Mouse (Mus musculus) ES-E14 (cell line): ENCODE measurements around the gene Gm11985. TPM values are rescaled to one million over a fixed set of nuclear protein-coding genes. Genes with fewer than 3 reads are reported as not detected.

Experiments
- DNase-seq: peaks from one replicate; pipeline ENCODE4 v3.0.0-alpha.2; 2013; ENCODE audit warnings: low read depth, low spot score
- H3K27ac ChIP-seq: 2 replicates; pipeline ENCODE4 v1.5.1; 2012; ENCODE audit warnings: low read depth, mild to moderate bottlenecking, low read length, moderate library complexity, mixed read lengths; ENCODE audit not compliant: poor library complexity, insufficient read depth, severe bottlenecking
- H3K36me3 ChIP-seq: 2 replicates; pipeline ENCODE4 v1.6.1; 2012; ENCODE audit warnings: mild to moderate bottlenecking, low read length, moderate library complexity, mixed read lengths; ENCODE audit not compliant: control insufficient read depth, poor library complexity, insufficient read depth, severe bottlenecking
- H3K4me1 ChIP-seq, 2 experiments: fragments of 150-350 bp in 1 of 2; sonication (generic) in 1 of 2; 2 replicates each; pipeline ENCODE4 v1.6.1; 2012; ENCODE audit warnings: low read length in 2 of 2, mild to moderate bottlenecking in 1 of 2, mixed read lengths in 1 of 2; ENCODE audit not compliant: control insufficient read depth in 2 of 2, insufficient read depth in 2 of 2, poor library complexity in 1 of 2
- H3K4me3 ChIP-seq, 2 experiments: fragments of 150-350 bp in 1 of 2; sonication (generic) in 1 of 2; 2 replicates each; pipeline ENCODE4 v1.5.1; 2012; ENCODE audit warnings: low read length in 2 of 2, low read depth in 1 of 2, mild to moderate bottlenecking in 1 of 2, mixed read lengths in 1 of 2; ENCODE audit not compliant: insufficient read depth in 1 of 2, poor library complexity in 1 of 2, severe bottlenecking in 1 of 2
- H3K9ac ChIP-seq: 2 replicates; pipeline ENCODE4 v1.6.1; 2012; ENCODE audit warnings: low read depth, mild to moderate bottlenecking, low read length, mixed read lengths; ENCODE audit not compliant: poor library complexity, insufficient read depth, severe bottlenecking
- H3K9me3 ChIP-seq: fragments of 150-350 bp; sonication (generic); 2 replicates; pipeline ENCODE4 v1.6.1; 2012; ENCODE audit warnings: low read depth, mild to moderate bottlenecking, low read length; ENCODE audit not compliant: control insufficient read depth, insufficient read depth
- CHD2 ChIP-seq: IDR thresholded peaks from 2 replicates; pipeline ENCODE4 v1.6.1; 2014; ENCODE audit warnings: mild to moderate bottlenecking, low read depth, low read length, inconsistent platforms
- HCFC1 ChIP-seq: IDR thresholded peaks from 2 replicates; pipeline ENCODE4 v1.6.1; 2012; ENCODE audit warnings: low read length, inconsistent platforms, borderline replicate concordance; ENCODE audit not compliant: insufficient read depth
- MAFK ChIP-seq: IDR thresholded peaks from 2 replicates; pipeline ENCODE4 v1.6.1; 2014; ENCODE audit warnings: mild to moderate bottlenecking, low read depth, low read length, inconsistent platforms; ENCODE audit not compliant: insufficient read depth
- ZC3H11A ChIP-seq: IDR thresholded peaks from 2 replicates; pipeline ENCODE4 v1.6.1; 2012; ENCODE audit warnings: low read depth, mild to moderate bottlenecking, inconsistent platforms, low read length, borderline replicate concordance
- ZNF384 ChIP-seq: IDR thresholded peaks from 2 replicates; pipeline ENCODE4 v1.6.1; 2012; ENCODE audit warnings: low read depth, low read length, inconsistent platforms
- in situ Hi-C, 2 experiments: fragments of 600-800 bp; cut with MboI; formaldehyde crosslinking; loops; one replicate each; pipeline ENCODE4 v1.15.1; 2025; ENCODE audit warnings: low sequenced_read_pairs in 2 of 2, inconsistent platforms in 1 of 2; ENCODE audit not compliant: unreplicated experiment in 2 of 2
- total RNA-seq: library from RNA; depleted of rRNA; stranded (reverse); fragments of 300-350 nt; gene quantifications from 2 replicates; pipeline ENCODE4 v1.2.3, GENCODE M21; 2012

The Gm11985 gene
- total RNA-seq, 1 experiment: not detected

DNA sequence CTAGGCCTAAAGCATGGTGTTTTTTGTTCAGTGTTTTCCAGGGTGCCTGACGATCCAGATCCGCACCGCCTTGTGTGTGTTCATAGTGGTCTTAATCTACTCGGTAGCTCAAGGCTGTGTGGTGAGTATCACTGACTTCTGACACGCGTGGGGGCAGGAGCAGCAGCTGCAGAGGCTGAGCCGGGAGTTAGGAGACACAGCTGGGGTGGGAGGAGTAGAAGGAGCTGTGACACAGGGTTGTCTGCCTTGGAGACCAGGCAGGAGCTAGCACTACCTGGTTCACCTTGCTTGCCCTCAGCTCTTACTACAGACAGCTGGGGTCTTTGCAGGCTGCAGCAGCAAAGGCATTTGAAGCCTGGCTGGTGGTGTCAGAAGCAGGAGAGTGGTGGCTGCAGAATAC is 38.9 kb downstream of the Gm11985 start:
- H3K36me3 ChIP-seq: no peaks in the 10 kb centered on the region
- no peak for TF ChIP-seq HCFC1
- TF ChIP-seq ZNF384: no peak
- no peak for TF ChIP-seq CHD2
- no peak for TF ChIP-seq MAFK
- TF ChIP-seq ZC3H11A: no peak
- H3K9ac ChIP-seq: no peak overlapping the region
- no peaks in the 10 kb centered on the region for H3K4me1 ChIP-seq
- H3K4me3 ChIP-seq: no peak overlapping the region
- no peak overlapping the region for H3K27ac ChIP-seq
- in situ Hi-C loops: no loop called here
- DNase-seq: no peak
- H3K9me3 ChIP-seq: no peaks in the 10 kb centered on the region

DNA sequence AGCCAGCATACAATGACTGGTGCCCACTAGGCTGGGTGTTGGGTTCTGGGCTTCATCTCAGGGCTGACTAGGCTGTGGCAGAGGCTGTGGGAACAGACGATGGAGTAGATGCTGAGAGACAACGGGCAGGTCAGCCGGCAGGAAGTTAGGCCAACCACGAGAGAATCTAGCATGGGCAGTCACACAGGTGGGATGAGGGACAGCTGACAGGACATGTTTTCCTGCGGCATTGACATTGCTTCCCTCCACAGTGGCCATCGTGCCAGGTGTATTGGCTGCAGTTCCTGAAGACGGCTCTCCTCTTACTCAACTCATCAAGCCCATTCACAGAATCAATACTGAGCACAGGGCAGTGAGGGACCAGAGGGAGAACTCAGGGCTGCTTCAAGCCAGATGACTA is 40.4 kb downstream of the Gm11985 start:
- no peak overlapping the region for H3K27ac ChIP-seq
- no peak for TF ChIP-seq ZC3H11A
- TF ChIP-seq ZNF384: no peak
- no peak for TF ChIP-seq HCFC1
- TF ChIP-seq CHD2: no peak
- no peak for TF ChIP-seq MAFK
- DNase-seq: no peak
- H3K4me3 ChIP-seq: no peak overlapping the region
- no peaks in the 10 kb centered on the region for H3K4me1 ChIP-seq
- no peaks in the 10 kb centered on the region for H3K36me3 ChIP-seq
- H3K9me3 ChIP-seq: no peaks in the 10 kb centered on the region
- H3K9ac ChIP-seq: no peak overlapping the region
- in situ Hi-C loops: no loop called here

DNA sequence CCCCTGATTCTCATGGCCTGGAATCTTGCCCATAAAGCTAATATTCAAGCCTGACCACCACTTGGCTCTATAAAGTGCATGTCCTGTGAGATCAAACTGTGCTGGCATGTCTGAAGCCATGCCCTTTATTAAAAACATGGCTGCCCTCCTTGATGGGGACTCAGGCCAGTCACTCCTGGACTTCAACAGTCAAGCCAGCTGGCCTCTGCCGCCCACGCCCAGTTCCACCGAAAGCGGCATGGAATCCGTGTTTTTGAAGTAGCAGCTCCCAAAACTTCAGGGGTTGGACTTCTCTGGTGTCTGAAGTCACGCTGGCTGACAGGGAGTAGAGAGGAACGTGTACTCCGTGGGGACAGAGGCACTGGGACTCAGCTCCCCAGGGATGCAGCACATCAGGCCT is 40.8 kb downstream of the Gm11985 start:
- Histone ChIP-seq H3K36me3 (no peaks in the 10 kb centered on the region), H3K9me3 (no peaks in the 10 kb centered on the region), H3K4me1 (no peaks in the 10 kb centered on the region), H3K27ac (no peak overlapping the region), H3K4me3 (no peak overlapping the region), H3K9ac (no peak overlapping the region)
- in situ Hi-C loops: no loop called here
- TF ChIP-seq HCFC1 (no peak), MAFK (no peak), CHD2 (no peak), ZC3H11A (no peak), ZNF384 (no peak)
- DNase-seq: no peak

DNA sequence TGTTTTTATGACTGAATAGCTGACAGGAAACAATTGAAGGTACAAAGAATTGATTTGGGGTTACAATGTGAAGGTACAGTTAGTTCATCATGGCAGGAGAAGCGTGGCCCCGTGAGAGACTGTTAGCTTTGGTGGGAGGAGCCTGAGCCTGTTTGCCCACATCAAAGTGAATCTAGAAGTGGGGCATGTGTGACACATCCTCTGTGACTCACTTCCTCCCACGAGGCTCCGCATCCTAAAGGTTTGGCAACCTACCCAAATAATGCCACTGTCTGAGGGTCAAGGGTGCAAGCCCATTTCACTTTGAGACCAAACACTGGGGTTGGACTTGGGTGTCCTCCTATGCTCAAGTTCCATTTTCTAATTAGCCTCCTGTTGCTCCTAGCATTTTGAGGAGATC is 43.1 kb downstream of the Gm11985 start:
- no peak overlapping the region for H3K4me3 ChIP-seq
- H3K9me3 ChIP-seq: no peaks in the 10 kb centered on the region
- in situ Hi-C loops: no loop called here
- DNase-seq: no peak
- H3K9ac ChIP-seq: no peak overlapping the region
- H3K4me1 ChIP-seq: no peaks in the 10 kb centered on the region
- TF ChIP-seq MAFK: no peak
- TF ChIP-seq ZNF384: no peak
- TF ChIP-seq CHD2: no peak
- TF ChIP-seq HCFC1: no peak
- no peak for TF ChIP-seq ZC3H11A
- no peaks in the 10 kb centered on the region for H3K36me3 ChIP-seq
- no peak overlapping the region for H3K27ac ChIP-seq

DNA sequence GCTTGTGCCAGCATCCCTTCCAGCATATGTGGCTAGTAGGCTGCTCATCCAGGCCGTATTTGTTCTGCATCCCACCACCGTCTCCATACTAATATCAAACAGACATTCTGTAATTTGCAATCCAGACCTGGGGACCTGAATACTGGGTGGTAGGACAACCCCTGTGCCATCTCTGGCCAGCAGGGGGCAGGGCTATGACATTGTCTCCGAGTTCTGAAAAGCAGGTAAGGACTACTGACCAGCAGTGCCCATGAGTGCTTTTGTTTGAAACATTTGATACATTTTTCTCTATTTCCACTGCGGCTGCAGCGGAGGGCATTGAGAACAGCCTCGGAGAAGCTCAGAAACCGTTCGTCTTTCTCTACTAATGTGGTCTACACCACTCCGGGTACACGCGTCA is 44.0 kb downstream of the Gm11985 start:
- Histone ChIP-seq H3K36me3 (no peaks in the 10 kb centered on the region), H3K9me3 (no peaks in the 10 kb centered on the region), H3K4me3 (no peak overlapping the region), H3K27ac (no peak overlapping the region), H3K4me1 (no peaks in the 10 kb centered on the region), H3K9ac (no peak overlapping the region)
- no peak for DNase-seq
- no peak for TF ChIP-seq MAFK
- TF ChIP-seq ZC3H11A: no peak
- no peak for TF ChIP-seq CHD2
- TF ChIP-seq ZNF384: no peak
- TF ChIP-seq HCFC1: no peak
- in situ Hi-C loops: no loop called here
